Mouse (Mus musculus) liver, postnatal 0 days (tissue): ENCODE data around the gene Nt5c3b. TPM values are rescaled to one million over a fixed set of nuclear protein-coding genes. Genes with fewer than 3 reads are reported as not detected.
A peak's percentile ranks its signal among the peaks of the same experiment; 100 is the strongest.

Source experiments
- ATAC-seq: fragments of 200-750 bp; cut with Nextera tagmentation; 2 replicates; pipeline ENCODE4 v1.8.0; 2017; ENCODE audit warnings: mild to moderate bottlenecking, moderate library complexity
- DNase-seq: peaks from one replicate; pipeline ENCODE4 v3.0.0-alpha.2; 2016
- H3K27ac ChIP-seq: fragments of 300-500 bp; sonication (generic); 2 replicates; pipeline ENCODE4 v1.5.1; 2014; ENCODE audit warnings: antibody characterized with exemption, moderate library complexity, mild to moderate bottlenecking, low read depth
- H3K27me3 ChIP-seq: fragments of 300-500 bp; sonication (generic); 2 replicates; pipeline ENCODE4 v1.6.1; 2014; ENCODE audit warnings: low read length, control low read depth, mixed read lengths; ENCODE audit not compliant: insufficient read depth
- H3K36me3 ChIP-seq: fragments of 300-500 bp; sonication (generic); replicated peaks from 2 replicates; pipeline ENCODE4 v1.6.1; 2014; ENCODE audit warnings: mild to moderate bottlenecking, control low read depth, low read length, moderate library complexity, mixed read lengths; ENCODE audit not compliant: insufficient read depth
- H3K4me1 ChIP-seq: fragments of 300-500 bp; sonication (generic); 2 replicates; pipeline ENCODE4 v1.6.1; 2014; ENCODE audit warnings: antibody characterized with exemption, mild to moderate bottlenecking, control low read depth; ENCODE audit not compliant: insufficient read depth
- H3K4me2 ChIP-seq: fragments of 300-500 bp; sonication (generic); 2 replicates; pipeline ENCODE4 v1.6.1; 2014; ENCODE audit warnings: low read depth, mild to moderate bottlenecking, low read length, moderate library complexity, mixed read lengths
- H3K4me3 ChIP-seq: fragments of 300-500 bp; sonication (generic); 2 replicates; pipeline ENCODE4 v1.5.1; 2014; ENCODE audit warnings: low read depth, low read length
- H3K9ac ChIP-seq: fragments of 300-500 bp; sonication (generic); replicated peaks from 2 replicates; pipeline ENCODE4 v1.6.1; 2014; ENCODE audit warnings: mild to moderate bottlenecking, moderate library complexity
- H3K9me3 ChIP-seq: fragments of 300-500 bp; sonication (generic); 2 replicates; pipeline ENCODE4 v1.6.1; 2016; ENCODE audit warnings: mild to moderate bottlenecking, control low read depth, low read length, mixed read lengths
- CTCF ChIP-seq: sonication (generic); IDR thresholded peaks from 2 replicates; pipeline ENCODE4 v1.5.1; 2016; ENCODE audit warnings: antibody characterized with exemption, low read depth
- EP300 ChIP-seq: IDR thresholded peaks from 2 replicates; pipeline ENCODE4 v1.6.1; 2016; ENCODE audit warnings: antibody characterized with exemption, low read depth, mild to moderate bottlenecking
- WGBS: fragments of 180-500 bp; shearing (Covaris S2); extraction: QIAGEN DNeasy Blood & Tissue Kit; methylation state at CpG from one replicate; pipeline ENCODE4 v1.1.7; 2014; ENCODE audit not compliant: insufficient replicate concordance; 5-methylcytosine and 5-hydroxymethylcytosine counted together
- polyA plus RNA-seq: library from polyadenylated mRNA; unstranded; fragments of >200 nt; fragmentation: Nextera tagmentation; extraction: Ambion mirVana; gene quantifications from 2 replicates; pipeline ENCODE4 v1.2.1, GENCODE M21; 2015

Gene Nt5c3b
- polyA plus RNA-seq, 1 experiment from 2014 or later: 11.9 TPM

- no peak for ATAC-seq
- 75% methylated on average over 5 of the region's 5 CpGs for WGBS
- Histone ChIP-seq H3K9ac (no peak overlapping the region), H3K36me3 (peaks cover 12% of the 10 kb centered on the region; the same call in 1 of the 2 replicates), H3K4me3 (no peak overlapping the region), H3K27me3 (no peaks in the 10 kb centered on the region), H3K27ac (no peak overlapping the region), H3K4me2 (no peak overlapping the region), H3K9me3 (no peaks in the 10 kb centered on the region), H3K4me1 (no peaks in the 10 kb centered on the region)
- TF ChIP-seq CTCF (no peak), EP300 (no peak)
- DNase-seq: no peak
These were observed 16.1 kb upstream of the Nt5c3b start for GRCm38 (mm10) chr11:100457711-100458110.

- H3K4me3 ChIP-seq: no peak overlapping the region
- ATAC-seq: no peak
- WGBS: 78% methylated on average over 4 of the region's 4 CpGs
These were observed 15.6 kb upstream of the Nt5c3b start for GRCm38 (mm10) chr11:100457247-100457646.

GRCm38 (mm10) chr11:100442625-100443024, 1.0 kb upstream of the Nt5c3b start:
- Histone ChIP-seq H3K4me2 (no peak overlapping the region), H3K36me3 (no peaks in the 10 kb centered on the region), H3K9me3 (no peaks in the 10 kb centered on the region), H3K27ac (no peak overlapping the region), H3K4me1 (peaks cover 12% of the 10 kb centered on the region), H3K9ac (no peak overlapping the region), H3K27me3 (no peaks in the 10 kb centered on the region), H3K4me3 (no peak overlapping the region)
- no peak for ATAC-seq
- WGBS: 81% methylated on average over 6 of the region's 6 CpGs
- TF ChIP-seq EP300 (no peak), CTCF (no peak)
- DNase-seq: no peak

More at GRCm38 (mm10) chr11:100457247-100457646, 15.6 kb upstream of the Nt5c3b start:
- H3K27ac ChIP-seq: no peak overlapping the region
- no peak for DNase-seq
- no peak for TF ChIP-seq CTCF
- no peak for TF ChIP-seq EP300
- no peaks in the 10 kb centered on the region for H3K27me3 ChIP-seq
- no peaks in the 10 kb centered on the region for H3K4me1 ChIP-seq
- no peaks in the 10 kb centered on the region for H3K9me3 ChIP-seq
- no peak overlapping the region for H3K9ac ChIP-seq
- no peak overlapping the region for H3K4me2 ChIP-seq
- peaks cover 11% of the 10 kb centered on the region; the same call in 1 of the 2 replicates for H3K36me3 ChIP-seq

- H3K27me3 ChIP-seq: no peaks in the 10 kb centered on the region
- 1% methylated on average over 52 of the region's 52 CpGs for WGBS
- peaks cover 12% of the 10 kb centered on the region for H3K4me1 ChIP-seq
- H3K36me3 ChIP-seq: no peaks in the 10 kb centered on the region
- DNase-seq (peak; percentile 83), ATAC-seq (peak; percentile 95)
- no peak for TF ChIP-seq EP300
- no peak for TF ChIP-seq CTCF
- H3K4me2 ChIP-seq: peak overlapping the region; percentile 90
- H3K4me3 ChIP-seq: peak overlapping the region; percentile 62
- H3K9me3 ChIP-seq: no peaks in the 10 kb centered on the region
- no peak overlapping the region for H3K27ac ChIP-seq
- H3K9ac ChIP-seq: peak overlapping the region; percentile 67
These were observed 701 bp downstream of the Nt5c3b start for GRCm38 (mm10) chr11:100440691-100441522.

GRCm38 (mm10) chr11:100437901-100438300, 3.7 kb downstream of the Nt5c3b start:
- WGBS: 76% methylated on average over 1 of the region's 1 CpGs
- Histone ChIP-seq H3K4me3 (no peak overlapping the region), H3K36me3 (no peaks in the 10 kb centered on the region), H3K9me3 (no peaks in the 10 kb centered on the region), H3K27me3 (no peaks in the 10 kb centered on the region), H3K4me1 (peaks cover 12% of the 10 kb centered on the region), H3K4me2 (no peak overlapping the region), H3K27ac (no peak overlapping the region), H3K9ac (no peak overlapping the region)
- TF ChIP-seq EP300 (no peak), CTCF (no peak)
- no peak for ATAC-seq
- DNase-seq: no peak

GRCm38 (mm10) chr11:100435678-100436246, 5.8 kb downstream of the Nt5c3b start:
- DNase-seq (no peak), ATAC-seq (no peak)
- H3K9ac ChIP-seq: no peak overlapping the region
- no peaks in the 10 kb centered on the region for H3K36me3 ChIP-seq
- 83% methylated on average over 9 of the region's 9 CpGs for WGBS
- no peaks in the 10 kb centered on the region for H3K27me3 ChIP-seq
- H3K9me3 ChIP-seq: no peaks in the 10 kb centered on the region
- H3K4me1 ChIP-seq: peaks cover 9% of the 10 kb centered on the region
- H3K4me3 ChIP-seq: no peak overlapping the region
- no peak overlapping the region for H3K4me2 ChIP-seq
- TF ChIP-seq EP300: no peak
- TF ChIP-seq CTCF: no peak
- no peak overlapping the region for H3K27ac ChIP-seq
